Mouse (Mus musculus) cerebellum, adult 2 months (tissue): ENCODE data around the gene Pigr. TPM values are rescaled to one million over a fixed set of nuclear protein-coding genes. Genes with fewer than 3 reads are reported as not detected.

Experiments
- DNase-seq, 2 experiments: peaks; one replicate each; pipeline ENCODE4 v3.0.0; 2021
- H3K27ac ChIP-seq: fragments of 200-500 bp; 2 replicates; pipeline ENCODE4 v1.5.1; 2012; ENCODE audit warnings: low read length, control low read depth, inconsistent platforms; ENCODE audit not compliant: insufficient read depth
- H3K27me3 ChIP-seq: fragments of 200-500 bp; 2 replicates; pipeline ENCODE4 v1.6.1; 2012; ENCODE audit warnings: inconsistent platforms, mild to moderate bottlenecking, low read length, moderate library complexity; ENCODE audit not compliant: control insufficient read depth, insufficient read depth
- H3K4me1 ChIP-seq: fragments of 200-500 bp; 2 replicates; pipeline ENCODE4 v1.6.1; 2011; ENCODE audit warnings: low read length; ENCODE audit not compliant: control insufficient read depth, insufficient read depth
- H3K4me3 ChIP-seq: fragments of 200-500 bp; replicated peaks from 2 replicates; pipeline ENCODE3; 2011; ENCODE audit warnings: mild to moderate bottlenecking, low read depth, low read length, control low read depth; ENCODE audit not compliant: insufficient read depth
- CTCF ChIP-seq: fragments of 200-500 bp; IDR thresholded peaks from 2 replicates; pipeline ENCODE4 v1.5.1; 2011; ENCODE audit warnings: low read depth, mild to moderate bottlenecking, control low read depth, low read length, moderate library complexity, borderline replicate concordance; ENCODE audit not compliant: insufficient read depth
- POLR2A ChIP-seq: fragments of 200-500 bp; IDR thresholded peaks from 2 replicates; pipeline ENCODE4 v1.6.1; 2011; ENCODE audit warnings: low read length, control low read depth, borderline replicate concordance; ENCODE audit not compliant: insufficient read depth
- WGBS: fragments of 180-500 bp; shearing (Covaris S2); methylation state at CpG from one replicate; pipeline ENCODE4 v1.1.7; 2018; 5-methylcytosine and 5-hydroxymethylcytosine counted together
- polyA plus RNA-seq: library from polyadenylated mRNA; depleted of rRNA; stranded (reverse); fragments of >200 nt; gene quantifications from 2 replicates; pipeline ENCODE4 v1.2.3, GENCODE M21; 2012

Pigr gene
- polyA plus RNA-seq, 1 experiment: 0.05 TPM

DNA sequence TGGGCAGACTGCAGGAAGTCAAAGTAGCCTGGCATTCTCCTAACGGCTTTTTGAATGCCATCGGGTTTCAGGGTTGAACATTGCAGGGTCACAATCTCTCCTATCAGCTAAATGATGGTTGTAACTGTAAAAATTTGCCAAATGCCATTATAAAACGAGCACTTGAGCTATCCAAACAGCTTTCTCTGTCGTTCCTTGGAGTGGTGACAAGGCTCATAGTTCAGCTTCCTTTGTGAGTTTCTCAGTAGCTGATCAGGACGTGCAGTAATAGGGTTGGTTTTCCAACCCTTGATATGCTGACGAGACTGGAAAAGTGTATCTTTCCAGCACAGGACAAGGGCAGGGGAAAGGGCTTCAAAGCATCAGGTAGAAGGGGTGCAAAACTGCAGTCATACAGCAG is 28.4 kb upstream of the Pigr start:
- Histone ChIP-seq H3K27me3 (no peaks in the 10 kb centered on the region), H3K4me1 (peaks cover 4% of the 10 kb centered on the region; the same call in 1 of the 2 replicates), H3K4me3 (no peak overlapping the region), H3K27ac (no peak overlapping the region)
- WGBS: 76% methylated on average over 6 of the region's 6 CpGs
- DNase-seq: no peak
- no peak for TF ChIP-seq POLR2A

DNA sequence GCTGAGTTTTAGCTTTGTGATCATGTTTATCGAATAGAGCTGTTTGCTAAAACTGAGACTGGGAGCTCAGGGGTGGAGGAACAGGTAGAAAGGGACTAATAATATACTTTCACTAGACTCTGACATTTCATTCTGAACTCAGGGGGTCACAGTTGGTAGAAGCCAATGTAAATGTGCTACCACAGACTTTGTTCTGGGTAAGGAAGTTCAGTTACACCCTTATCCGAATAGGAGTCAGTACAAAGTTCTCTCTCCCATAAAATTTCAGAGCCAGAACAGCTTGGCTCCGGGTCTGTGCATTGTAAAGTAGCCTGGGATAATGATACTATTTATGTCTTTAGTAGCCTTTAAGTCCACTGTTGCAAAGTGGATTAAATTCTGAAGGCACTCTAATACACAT is 27.9 kb upstream of the Pigr start:
- H3K4me1 ChIP-seq: peaks cover 6% of the 10 kb centered on the region
- DNase-seq: no peak
- H3K27ac ChIP-seq: no peak overlapping the region
- WGBS: 78% methylated on average over 3 of the region's 3 CpGs
- no peaks in the 10 kb centered on the region for H3K27me3 ChIP-seq
- TF ChIP-seq CTCF (no peak), POLR2A (no peak)
- no peak overlapping the region for H3K4me3 ChIP-seq

DNA sequence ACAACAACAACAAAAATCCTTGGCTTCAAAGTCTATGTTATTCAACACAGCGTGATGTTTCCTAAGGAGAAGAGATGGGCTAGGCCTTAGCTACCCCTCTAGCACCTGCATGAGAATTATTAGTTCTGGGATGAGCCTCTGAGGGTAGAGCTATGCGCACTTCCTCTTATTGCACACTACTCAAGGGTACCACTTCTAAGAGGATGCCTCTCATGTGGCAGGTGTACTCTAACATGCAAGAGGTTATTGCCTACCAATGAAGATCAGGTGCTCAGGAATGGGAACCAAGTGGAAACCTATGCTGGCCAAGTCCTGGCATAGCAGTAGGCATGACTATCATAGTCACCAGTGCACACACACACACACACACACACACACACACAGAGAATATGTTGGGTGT is 27.1 kb upstream of the Pigr start:
- 100% methylated on average over 2 of the region's 2 CpGs for WGBS
- TF ChIP-seq POLR2A (no peak), CTCF (no peak)
- DNase-seq: no peak
- Histone ChIP-seq H3K27ac (no peak overlapping the region), H3K4me1 (peaks cover 6% of the 10 kb centered on the region), H3K4me3 (no peak overlapping the region), H3K27me3 (no peaks in the 10 kb centered on the region)

DNA sequence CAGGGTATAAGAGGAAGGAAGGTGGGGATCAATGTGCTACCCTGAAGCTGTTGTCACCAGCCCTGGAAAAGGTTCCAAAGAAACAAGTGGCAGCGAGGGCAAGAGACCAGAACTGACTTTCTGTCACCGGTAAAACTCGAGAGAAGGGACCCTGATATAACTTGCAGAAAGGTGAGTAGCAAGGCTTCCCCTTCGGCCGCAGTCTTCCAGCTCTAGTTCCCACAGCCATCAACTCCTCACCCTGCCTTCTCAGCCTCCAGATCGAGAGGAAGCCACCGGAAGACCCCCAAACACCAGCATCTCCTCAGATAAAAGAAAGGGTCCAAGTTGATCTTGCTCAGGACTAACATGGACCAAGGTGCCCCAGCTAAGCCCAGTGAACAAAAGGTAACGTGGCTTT is 25.9 kb upstream of the Pigr start, which contains the start of gene Fcamr:
Gene Fcamr, plus strand, starts transcription at position 301 of the 400 bp plus-strand sequence.
- no peak within 1 kb of the TSS for H3K4me3 ChIP-seq
- 86% methylated on average over 8 of the region's 8 CpGs for WGBS
- no peak for DNase-seq
- H3K27me3 ChIP-seq: no peaks in the 10 kb centered on the region
- TF ChIP-seq POLR2A (no peak), CTCF (no peak)
- no peak within 1 kb of the TSS for H3K27ac ChIP-seq
- H3K4me1 ChIP-seq: peaks cover 6% of the 10 kb centered on the region

DNA sequence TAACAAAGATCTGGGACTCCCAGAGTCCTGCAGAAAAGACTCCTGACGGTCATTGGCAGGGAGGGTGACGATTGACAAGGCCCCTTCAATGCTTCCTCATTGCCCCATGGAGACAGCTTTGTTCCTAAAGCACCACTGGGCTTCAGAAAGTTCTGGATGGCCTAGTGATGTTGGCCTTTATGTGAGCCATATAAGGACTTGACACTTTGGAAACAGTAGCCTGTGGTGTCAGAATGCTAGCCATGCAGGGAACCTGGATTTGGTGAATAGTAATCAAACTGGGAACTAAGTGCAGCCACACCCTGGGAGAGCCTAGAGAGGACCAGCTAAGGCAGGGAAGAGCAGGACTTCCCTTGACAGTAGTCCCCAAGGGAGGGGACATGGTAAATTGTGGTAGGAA is 25.0 kb upstream of the Pigr start:
- no peak overlapping the region for H3K27ac ChIP-seq
- DNase-seq: no peak
- H3K27me3 ChIP-seq: no peaks in the 10 kb centered on the region
- H3K4me3 ChIP-seq: no peak overlapping the region
- WGBS: 71% methylated on average over 2 of the region's 2 CpGs
- TF ChIP-seq POLR2A: no peak
- peaks cover 6% of the 10 kb centered on the region for H3K4me1 ChIP-seq

DNA sequence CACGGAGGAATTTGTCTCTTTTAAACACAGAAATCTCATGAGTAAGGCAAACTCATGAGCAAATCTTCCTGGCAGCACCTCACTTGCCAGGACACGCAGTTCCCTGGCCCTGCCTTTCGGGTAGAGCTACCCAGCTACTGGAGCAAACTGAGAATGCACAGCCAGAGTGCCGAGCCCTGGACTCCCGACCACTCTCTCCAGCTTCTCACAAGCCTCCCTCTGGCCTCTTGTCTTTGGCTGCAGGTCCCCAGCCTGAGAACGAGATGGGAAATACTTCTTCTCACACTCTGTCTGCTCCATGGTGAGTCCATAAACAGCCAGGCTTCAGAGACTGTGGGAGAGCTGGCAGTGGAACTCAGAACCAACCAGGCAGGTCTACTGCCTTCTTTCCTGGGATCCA is 23.5 kb upstream of the Pigr start:
- WGBS: 46% methylated on average over 6 of the region's 6 CpGs
- H3K27me3 ChIP-seq: no peaks in the 10 kb centered on the region

DNA sequence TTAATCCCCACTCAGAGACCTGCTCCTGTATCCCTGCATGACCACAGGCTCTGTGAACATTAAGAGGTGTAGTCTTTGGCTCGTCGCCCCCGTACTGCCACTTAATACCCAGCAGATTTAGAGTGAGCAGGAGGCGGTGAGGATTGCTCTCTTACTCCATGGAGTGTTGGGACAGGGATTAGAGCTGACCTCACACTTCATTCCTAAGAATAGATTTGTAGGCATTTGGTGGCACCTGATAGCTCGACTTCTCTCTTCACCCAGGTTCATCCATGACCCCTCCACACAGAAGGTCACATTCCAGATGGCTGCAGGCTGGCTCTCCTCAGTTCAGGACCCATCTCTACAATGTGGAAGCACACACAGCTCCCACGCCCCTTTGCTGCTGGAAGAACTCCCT is 22.2 kb upstream of the Pigr start:
- WGBS: 61% methylated on average over 6 of the region's 6 CpGs
- TF ChIP-seq POLR2A (no peak), CTCF (no peak)
- no peaks in the 10 kb centered on the region for H3K27me3 ChIP-seq

More for the DNA sequence above, 23.5 kb upstream of the Pigr start:
- TF ChIP-seq POLR2A (no peak), CTCF (no peak)
- H3K4me3 ChIP-seq: no peak overlapping the region
- H3K4me1 ChIP-seq: peaks cover 6% of the 10 kb centered on the region
- H3K27ac ChIP-seq: no peak overlapping the region
- no peak for DNase-seq

DNA sequence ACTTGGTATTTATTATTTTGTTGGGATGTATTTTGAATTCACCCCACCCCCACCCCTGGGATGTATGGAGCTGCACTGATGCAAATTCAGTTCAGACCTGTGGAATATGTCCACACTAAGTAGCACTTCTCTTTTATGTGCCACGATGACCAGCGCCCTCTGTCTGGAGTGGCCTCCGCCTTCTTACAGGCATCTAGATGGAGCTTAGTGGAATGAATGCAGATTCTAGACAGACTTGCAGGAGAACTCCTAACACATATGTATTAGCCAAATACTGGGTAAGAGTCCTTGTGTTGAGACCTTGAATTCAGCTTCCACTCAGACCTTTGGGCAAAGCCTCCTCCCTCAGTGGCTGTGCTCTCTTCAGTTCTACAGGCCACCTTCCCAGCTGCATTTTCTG is 15.6 kb upstream of the Pigr start:
- Histone ChIP-seq H3K27ac (no peak overlapping the region), H3K4me1 (no peaks in the 10 kb centered on the region), H3K27me3 (no peaks in the 10 kb centered on the region), H3K4me3 (no peak overlapping the region)
- DNase-seq: no peak
- 88% methylated on average over 3 of the region's 3 CpGs for WGBS
- TF ChIP-seq POLR2A (no peak), CTCF (no peak)

More for the DNA sequence above, 22.2 kb upstream of the Pigr start:
- no peak for DNase-seq
- Histone ChIP-seq H3K4me1 (peaks cover 6% of the 10 kb centered on the region), H3K4me3 (no peak overlapping the region), H3K27ac (no peak overlapping the region)

DNA sequence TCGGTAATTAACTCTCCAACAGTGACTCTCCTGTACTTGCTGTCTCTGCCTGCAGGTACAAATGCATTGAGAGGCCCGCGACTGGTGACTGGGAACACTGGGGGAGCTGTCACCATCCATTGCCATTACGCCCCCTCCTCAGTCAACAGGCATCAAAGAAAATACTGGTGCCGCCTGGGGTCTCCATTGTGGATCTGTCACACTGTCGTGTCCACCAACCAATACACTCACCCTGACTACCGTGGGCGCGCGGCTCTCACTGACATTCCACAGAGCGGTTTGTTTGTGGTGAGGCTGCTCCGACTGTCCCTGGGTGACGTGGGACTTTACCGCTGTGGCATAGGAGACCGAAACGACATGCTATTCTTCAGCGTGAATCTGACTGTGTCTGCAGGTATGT is 15.2 kb upstream of the Pigr start:
- WGBS: 46% methylated on average over 17 of the region's 17 CpGs
- H3K4me3 ChIP-seq: no peak overlapping the region
- no peak overlapping the region for H3K27ac ChIP-seq
- no peak for DNase-seq
- H3K27me3 ChIP-seq: no peaks in the 10 kb centered on the region
- H3K4me1 ChIP-seq: no peaks in the 10 kb centered on the region
- TF ChIP-seq CTCF (no peak), POLR2A (no peak)
